Mouse (Mus musculus): ENCODE measurements around the gene Izumo2. TPM values are rescaled to one million over a fixed set of nuclear protein-coding genes. Genes with fewer than 3 reads are reported as not detected.

Izumo2 gene
- polyA plus RNA-seq, 1 experiment from 2014 or later: not detected

- no peak for ATAC-seq (replicated peaks; ENCODE audit: low FRiP score)
- DNase-seq (ENCODE audit: low spot score): no peak
- H3K4me3 ChIP-seq (ENCODE audit: low read depth, low read length): no peak overlapping the region
- H3K9me3 ChIP-seq (ENCODE audit: control insufficient read depth, low read length): no peaks in the 10 kb centered on the region
- H3K27ac ChIP-seq (ENCODE audit: low read depth, low read length): no peak overlapping the region
- H3K27me3 ChIP-seq (ENCODE audit: control insufficient read depth, insufficient read depth, low read length): no peaks in the 10 kb centered on the region
- no peaks in the 10 kb centered on the region for H3K36me3 ChIP-seq (ENCODE audit: control insufficient read depth, insufficient read depth, low read length)
- no peak overlapping the region for H3K4me2 ChIP-seq (ENCODE audit: low read depth, low read length, severe bottlenecking)
- 83% methylated on average over 6 of the region's 6 CpGs for WGBS
- H3K4me1 ChIP-seq (replicated peaks; ENCODE audit: control insufficient read depth, insufficient read depth, low read length): no peaks in the 10 kb centered on the region
- no peak overlapping the region for H3K9ac ChIP-seq (ENCODE audit: low read length)
Measured at GRCm38 (mm10) chr7:44726343-44726742, 17.8 kb downstream of the Izumo2 start.

- 76% methylated on average over 5 of the region's 5 CpGs for WGBS
- no peak overlapping the region for H3K27ac ChIP-seq (ENCODE audit: low read depth, low read length)
- DNase-seq (ENCODE audit: low spot score) (no peak), ATAC-seq (replicated peaks; ENCODE audit: low FRiP score) (no peak)
- no peaks in the 10 kb centered on the region for H3K36me3 ChIP-seq (ENCODE audit: control insufficient read depth, insufficient read depth, low read length)
- H3K27me3 ChIP-seq (ENCODE audit: control insufficient read depth, insufficient read depth, low read length): no peaks in the 10 kb centered on the region
- H3K9me3 ChIP-seq (ENCODE audit: control insufficient read depth, low read length): no peaks in the 10 kb centered on the region
- H3K4me2 ChIP-seq (ENCODE audit: low read depth, low read length, severe bottlenecking): no peak overlapping the region
- no peak overlapping the region for H3K4me3 ChIP-seq (ENCODE audit: low read depth, low read length)
- H3K4me1 ChIP-seq (replicated peaks; ENCODE audit: control insufficient read depth, insufficient read depth, low read length): no peaks in the 10 kb centered on the region
- H3K9ac ChIP-seq (ENCODE audit: low read length): no peak overlapping the region
Measured at GRCm38 (mm10) chr7:44727151-44727550, 18.6 kb downstream of the Izumo2 start.

- Histone ChIP-seq H3K4me1 (replicated peaks; ENCODE audit: control insufficient read depth, insufficient read depth, low read length) (no peaks in the 10 kb centered on the region), H3K9me3 (ENCODE audit: control insufficient read depth, low read length) (no peaks in the 10 kb centered on the region), H3K36me3 (ENCODE audit: control insufficient read depth, insufficient read depth, low read length) (no peaks in the 10 kb centered on the region), H3K27me3 (ENCODE audit: control insufficient read depth, insufficient read depth, low read length) (no peaks in the 10 kb centered on the region), H3K9ac (ENCODE audit: low read length) (no peak overlapping the region), H3K27ac (ENCODE audit: low read depth, low read length) (no peak overlapping the region), H3K4me3 (ENCODE audit: low read depth, low read length) (no peak overlapping the region), H3K4me2 (ENCODE audit: low read depth, low read length, severe bottlenecking) (no peak overlapping the region)
- ATAC-seq (replicated peaks; ENCODE audit: low FRiP score) (no peak), DNase-seq (ENCODE audit: low spot score) (no peak)
- 83% methylated on average over 11 of the region's 11 CpGs for WGBS
Measured at GRCm38 (mm10) chr7:44728082-44728975, 19.8 kb downstream of the Izumo2 start.

- H3K4me2 ChIP-seq (ENCODE audit: low read depth, low read length, severe bottlenecking): no peak overlapping the region
- WGBS: 91% methylated on average over 9 of the region's 9 CpGs
Measured at GRCm38 (mm10) chr7:44733723-44734122, 25.2 kb downstream of the Izumo2 start.

GRCm38 (mm10) chr7:44741361-44741760 lies 32.8 kb downstream of the Izumo2 start:
- 93% methylated on average over 8 of the region's 8 CpGs for WGBS
- no peak for DNase-seq (ENCODE audit: low spot score)
- no peaks in the 10 kb centered on the region for H3K27me3 ChIP-seq (ENCODE audit: control insufficient read depth, insufficient read depth, low read length)
- H3K9me3 ChIP-seq (ENCODE audit: control insufficient read depth, low read length): no peaks in the 10 kb centered on the region
- H3K4me1 ChIP-seq (replicated peaks; ENCODE audit: control insufficient read depth, insufficient read depth, low read length): peaks cover 6% of the 10 kb centered on the region; the same call in 1 of the 2 replicates
- no peaks in the 10 kb centered on the region for H3K36me3 ChIP-seq (ENCODE audit: control insufficient read depth, insufficient read depth, low read length)
- no peak overlapping the region for H3K9ac ChIP-seq (ENCODE audit: low read length)
- no peak overlapping the region for H3K4me2 ChIP-seq (ENCODE audit: low read depth, low read length, severe bottlenecking)
- no peak for ATAC-seq (replicated peaks; ENCODE audit: low FRiP score)
- H3K27ac ChIP-seq (ENCODE audit: low read depth, low read length): no peak overlapping the region
- H3K4me3 ChIP-seq (ENCODE audit: low read depth, low read length): no peak overlapping the region

More at GRCm38 (mm10) chr7:44733723-44734122, 25.2 kb downstream of the Izumo2 start:
- no peaks in the 10 kb centered on the region for H3K27me3 ChIP-seq (ENCODE audit: control insufficient read depth, insufficient read depth, low read length)
- no peaks in the 10 kb centered on the region for H3K9me3 ChIP-seq (ENCODE audit: control insufficient read depth, low read length)
- no peak overlapping the region for H3K9ac ChIP-seq (ENCODE audit: low read length)
- no peak overlapping the region for H3K4me3 ChIP-seq (ENCODE audit: low read depth, low read length)
- no peaks in the 10 kb centered on the region for H3K4me1 ChIP-seq (replicated peaks; ENCODE audit: control insufficient read depth, insufficient read depth, low read length)
- H3K36me3 ChIP-seq (ENCODE audit: control insufficient read depth, insufficient read depth, low read length): no peaks in the 10 kb centered on the region
- DNase-seq (ENCODE audit: low spot score): no peak
- no peak for ATAC-seq (replicated peaks; ENCODE audit: low FRiP score)
- no peak overlapping the region for H3K27ac ChIP-seq (ENCODE audit: low read depth, low read length)

GRCm38 (mm10) chr7:44744270-44744669 lies 35.7 kb downstream of the Izumo2 start:
- whole genome bisulfite sequencing: 25% methylated on average over 9 of the region's 9 CpGs
- Histone ChIP-seq H3K9ac (ENCODE audit: low read length) (peak overlapping the region; percentile 63), H3K27ac (ENCODE audit: low read depth, low read length) (no peak overlapping the region; the same call in 1 of the 2 replicates), H3K4me1 (replicated peaks; ENCODE audit: control insufficient read depth, insufficient read depth, low read length) (peaks cover 11% of the 10 kb centered on the region; the same call in 1 of the 2 replicates), H3K36me3 (ENCODE audit: control insufficient read depth, insufficient read depth, low read length) (no peaks in the 10 kb centered on the region), H3K27me3 (ENCODE audit: control insufficient read depth, insufficient read depth, low read length) (no peaks in the 10 kb centered on the region), H3K4me2 (ENCODE audit: low read depth, low read length, severe bottlenecking) (peak overlapping the region; percentile 66), H3K4me3 (ENCODE audit: low read depth, low read length) (peak overlapping the region; percentile 35), H3K9me3 (ENCODE audit: control insufficient read depth, low read length) (no peaks in the 10 kb centered on the region)
- DNase-seq (ENCODE audit: low spot score): no peak
- no peak for ATAC-seq (replicated peaks; ENCODE audit: low FRiP score)

GRCm38 (mm10) chr7:44745076-44745475 lies 36.5 kb downstream of the Izumo2 start:
- DNase-seq (ENCODE audit: low spot score) (peak; percentile 91), ATAC-seq (replicated peaks; ENCODE audit: low FRiP score) (peak; percentile 60)
- H3K4me2 ChIP-seq (ENCODE audit: low read depth, low read length, severe bottlenecking): peak overlapping the region; percentile 66
- H3K27ac ChIP-seq (ENCODE audit: low read depth, low read length): peak overlapping the region; percentile 55; the same call in 1 of the 2 replicates
- peak overlapping the region; percentile 35 for H3K4me3 ChIP-seq (ENCODE audit: low read depth, low read length)
- no peaks in the 10 kb centered on the region for H3K9me3 ChIP-seq (ENCODE audit: control insufficient read depth, low read length)
- H3K27me3 ChIP-seq (ENCODE audit: control insufficient read depth, insufficient read depth, low read length): no peaks in the 10 kb centered on the region
- WGBS: under 1% methylated on average over 18 of the region's 18 CpGs
- peaks cover 11% of the 10 kb centered on the region; the same call in 1 of the 2 replicates for H3K4me1 ChIP-seq (replicated peaks; ENCODE audit: control insufficient read depth, insufficient read depth, low read length)
- H3K9ac ChIP-seq (ENCODE audit: low read length): peak overlapping the region; percentile 63
- no peaks in the 10 kb centered on the region for H3K36me3 ChIP-seq (ENCODE audit: control insufficient read depth, insufficient read depth, low read length)

- Histone ChIP-seq H3K9me3 (ENCODE audit: control insufficient read depth, low read length) (no peaks in the 10 kb centered on the region), H3K27ac (ENCODE audit: low read depth, low read length) (no peak overlapping the region), H3K9ac (ENCODE audit: low read length) (no peak overlapping the region), H3K4me1 (replicated peaks; ENCODE audit: control insufficient read depth, insufficient read depth, low read length) (peaks cover 11% of the 10 kb centered on the region; the same call in 1 of the 2 replicates), H3K36me3 (ENCODE audit: control insufficient read depth, insufficient read depth, low read length) (no peaks in the 10 kb centered on the region), H3K27me3 (ENCODE audit: control insufficient read depth, insufficient read depth, low read length) (no peaks in the 10 kb centered on the region), H3K4me3 (ENCODE audit: low read depth, low read length) (no peak overlapping the region), H3K4me2 (ENCODE audit: low read depth, low read length, severe bottlenecking) (peak overlapping the region; percentile 61; the same call in 1 of the 2 replicates)
- DNase-seq (ENCODE audit: low spot score): no peak
- no peak for ATAC-seq (replicated peaks; ENCODE audit: low FRiP score)
- WGBS: 61% methylated on average over 4 of the region's 4 CpGs
Measured at GRCm38 (mm10) chr7:44747115-44747514, 38.6 kb downstream of the Izumo2 start.

Data from forebrain, embryonic 11.5 days (tissue).